Mouse (Mus musculus) bone marrow, adult 2 months (tissue): Measurements from ENCODE around the gene Elob. TPM values are rescaled to one million over a fixed set of nuclear protein-coding genes. Genes with fewer than 3 reads are reported as not detected.

Experiments
- H3K27ac ChIP-seq: fragments of 200-500 bp; 2 replicates; pipeline ENCODE4 v1.5.1; 2012; ENCODE audit warnings: low read depth, mild to moderate bottlenecking, control low read depth, inconsistent platforms, low read length; ENCODE audit not compliant: control insufficient read depth, poor library complexity, insufficient read depth
- H3K4me1 ChIP-seq: fragments of 200-500 bp; 2 replicates; pipeline ENCODE4 v1.6.1; 2011; ENCODE audit warnings: low read length; ENCODE audit not compliant: control insufficient read depth, insufficient read depth
- H3K4me3 ChIP-seq: fragments of 200-500 bp; replicated peaks from 2 replicates; pipeline ENCODE3; 2011; ENCODE audit warnings: mild to moderate bottlenecking, low read depth, low read length, control low read depth; ENCODE audit not compliant: control insufficient read depth
- CTCF ChIP-seq: fragments of 200-500 bp; IDR thresholded peaks from 2 replicates; pipeline ENCODE4 v1.5.1; 2011; ENCODE audit warnings: low read length, control low read depth; ENCODE audit not compliant: control insufficient read depth, insufficient read depth
- POLR2A ChIP-seq: fragments of 200-500 bp; IDR thresholded peaks from 2 replicates; pipeline ENCODE4 v1.6.1; 2011; ENCODE audit warnings: low read depth, mild to moderate bottlenecking, control low read depth, low read length, borderline replicate concordance; ENCODE audit not compliant: control insufficient read depth
- WGBS: fragments of 180-500 bp; shearing (Covaris S2); methylation state at CpG from one replicate; pipeline ENCODE4 v1.1.7; 2018; 5-methylcytosine and 5-hydroxymethylcytosine counted together
- polyA plus RNA-seq: library from polyadenylated mRNA; stranded (reverse); fragments of >200 nt; gene quantifications from 2 replicates; pipeline ENCODE4 v1.2.4, GENCODE M21; 2011; ENCODE audit warnings: low replicate concordance; ENCODE audit not compliant: missing spikeins, insufficient read depth, insufficient read length

Elob gene
- polyA plus RNA-seq, 1 experiment = 239 TPM

- Histone ChIP-seq H3K27ac (no peak overlapping the region), H3K4me1 (no peaks in the 10 kb centered on the region), H3K4me3 (no peak overlapping the region)
- no peak for TF ChIP-seq CTCF
- no peak for TF ChIP-seq POLR2A
- 11% methylated on average over 7 of the region's 7 CpGs for WGBS
Observed at GRCm38 (mm10) chr17:23797316-23797715, 31.6 kb downstream of the Elob start.

GRCm38 (mm10) chr17:23795323-23795722 lies 33.6 kb downstream of the Elob start:
- TF ChIP-seq POLR2A = no peak
- TF ChIP-seq CTCF = no peak
- Histone ChIP-seq H3K4me3 (no peak overlapping the region), H3K27ac (no peak overlapping the region), H3K4me1 (no peaks in the 10 kb centered on the region; the same call in 1 of the 2 replicates)
- 93% methylated on average over 8 of the region's 8 CpGs for WGBS

- 3% methylated on average over 2 of the region's 2 CpGs for WGBS
- peaks cover 2% of the 10 kb centered on the region; the same call in 1 of the 2 replicates for H3K4me1 ChIP-seq
- TF ChIP-seq POLR2A (no peak), CTCF (no peak)
- no peak overlapping the region for H3K27ac ChIP-seq
- H3K4me3 ChIP-seq = peak overlapping the region; percentile 63
Observed at GRCm38 (mm10) chr17:23791079-23791357, 37.9 kb downstream of the Elob start.

- 2% methylated on average over 29 of the region's 29 CpGs for WGBS
- TF ChIP-seq POLR2A = peak; percentile 86; the same call in 1 of the 2 replicates
- no peak for TF ChIP-seq CTCF
- peak within 1 kb of the TSS; percentile 63 for H3K4me3 ChIP-seq
- peaks cover 2% of the 10 kb centered on the region; the same call in 1 of the 2 replicates for H3K4me1 ChIP-seq
- no peak within 1 kb of the TSS for H3K27ac ChIP-seq
Observed at GRCm38 (mm10) chr17:23790269-23791078, 38.5 kb downstream of the Elob start, which contains the start of gene Srrm2. Gene Srrm2, plus strand, starts transcription at chr17:23790532.

- Histone ChIP-seq H3K4me3 (peak overlapping the region; percentile 63), H3K4me1 (peaks cover 2% of the 10 kb centered on the region; the same call in 1 of the 2 replicates), H3K27ac (no peak overlapping the region)
- no peak for TF ChIP-seq POLR2A
- no peak for TF ChIP-seq CTCF
- WGBS = 5% methylated on average over 8 of the region's 8 CpGs
Observed at GRCm38 (mm10) chr17:23789749-23790268, 39.1 kb downstream of the Elob start.

GRCm38 (mm10) chr17:23788973-23789372 lies 40.0 kb downstream of the Elob start:
- TF ChIP-seq CTCF (no peak), POLR2A (no peak)
- WGBS = 79% methylated on average over 4 of the region's 4 CpGs
- peaks cover 2% of the 10 kb centered on the region; the same call in 1 of the 2 replicates for H3K4me1 ChIP-seq
- no peak overlapping the region for H3K4me3 ChIP-seq
- no peak overlapping the region for H3K27ac ChIP-seq

- Histone ChIP-seq H3K4me1 (peaks cover 2% of the 10 kb centered on the region; the same call in 1 of the 2 replicates), H3K27ac (no peak overlapping the region), H3K4me3 (no peak overlapping the region)
- 48% methylated on average over 13 of the region's 13 CpGs for WGBS
- TF ChIP-seq CTCF = no peak
- TF ChIP-seq POLR2A = no peak
Observed at GRCm38 (mm10) chr17:23786510-23786931, 42.4 kb downstream of the Elob start.

- 10% methylated on average over 43 of the region's 43 CpGs for WGBS
- Histone ChIP-seq H3K4me1 (peaks cover 2% of the 10 kb centered on the region; the same call in 1 of the 2 replicates), H3K4me3 (peak within 1 kb of the TSS; percentile 48), H3K27ac (no peak within 1 kb of the TSS)
- no peak for TF ChIP-seq CTCF
Observed at GRCm38 (mm10) chr17:23785561-23786471, 43.1 kb downstream of the Elob start, which contains the start of gene Flywch2. Gene Flywch2, minus strand, starts transcription at chr17:23786081.
